Mouse (Mus musculus) ES-Bruce4 (cell line): ENCODE results near the gene Dennd4a. TPM values are rescaled to one million over a fixed set of nuclear protein-coding genes. Genes with fewer than 3 reads are reported as not detected.

Experiments
- H3K27ac ChIP-seq: 2 replicates; pipeline ENCODE4 v1.5.1; 2012; ENCODE audit warnings: low read length, inconsistent platforms; ENCODE audit not compliant: insufficient read depth
- H3K27me3 ChIP-seq: 2 replicates; pipeline ENCODE4 v1.6.1; 2012; ENCODE audit warnings: mild to moderate bottlenecking, low read length, inconsistent platforms; ENCODE audit not compliant: control insufficient read depth, poor library complexity, insufficient read depth, severe bottlenecking
- H3K36me3 ChIP-seq: 2 replicates; pipeline ENCODE4 v1.6.1; 2012; ENCODE audit warnings: inconsistent platforms, mild to moderate bottlenecking, low read length, moderate library complexity; ENCODE audit not compliant: control insufficient read depth, poor library complexity, insufficient read depth, severe bottlenecking
- H3K4me1 ChIP-seq: one replicate; pipeline ENCODE4 v1.8.1; 2011; ENCODE audit warnings: low read length; ENCODE audit not compliant: control insufficient read depth, insufficient read depth
- H3K4me3 ChIP-seq: 2 replicates; pipeline ENCODE4 v1.5.1; 2011; ENCODE audit warnings: low read depth, mild to moderate bottlenecking, low read length
- H3K9ac ChIP-seq: 2 replicates; pipeline ENCODE4 v1.6.1; 2012; ENCODE audit warnings: low read depth, mild to moderate bottlenecking, inconsistent platforms; ENCODE audit not compliant: poor library complexity, severe bottlenecking
- H3K9me3 ChIP-seq: replicated peaks from 2 replicates; pipeline ENCODE4 v1.6.1; 2012; ENCODE audit warnings: mild to moderate bottlenecking, low read length, inconsistent platforms; ENCODE audit not compliant: control insufficient read depth, poor library complexity, insufficient read depth, severe bottlenecking
- CTCF ChIP-seq: IDR thresholded peaks from one replicate; pipeline ENCODE4 v1.8.1; 2011; ENCODE audit warnings: low read depth, low read length
- EP300 ChIP-seq: IDR thresholded peaks from 2 replicates; pipeline ENCODE4 v1.6.1; 2011; ENCODE audit warnings: low read depth, low read length; ENCODE audit not compliant: insufficient read depth
- POLR2A ChIP-seq: IDR thresholded peaks from one replicate; pipeline ENCODE4 v1.8.1; 2011; ENCODE audit warnings: low read length; ENCODE audit not compliant: insufficient read depth
- polyA plus RNA-seq: library from polyadenylated mRNA; stranded (reverse); fragments of >200 nt; gene quantifications from 2 replicates; pipeline ENCODE4 v1.2.4, GENCODE M21; 2011; ENCODE audit warnings: low read depth; ENCODE audit not compliant: missing spikeins, insufficient read depth, insufficient read length

Gene Dennd4a
- polyA plus RNA-seq, 1 experiment: 8.6 TPM

- Histone ChIP-seq H3K36me3 (no peaks in the 10 kb centered on the region), H3K27ac (no peak overlapping the region), H3K9ac (no peak overlapping the region), H3K4me3 (no peak overlapping the region), H3K4me1 (no peaks in the 10 kb centered on the region), H3K9me3 (no peaks in the 10 kb centered on the region), H3K27me3 (no peaks in the 10 kb centered on the region; the same call in 1 of the 2 replicates)
- no peak for TF ChIP-seq POLR2A
- no peak for TF ChIP-seq EP300
- no peak for TF ChIP-seq CTCF
Measured at GRCm38 (mm10) chr9:64830641-64831040, 19.5 kb downstream of the Dennd4a start.

- Histone ChIP-seq H3K27me3 (no peaks in the 10 kb centered on the region; the same call in 1 of the 2 replicates), H3K9me3 (no peaks in the 10 kb centered on the region), H3K36me3 (no peaks in the 10 kb centered on the region), H3K4me1 (no peaks in the 10 kb centered on the region), H3K4me3 (no peak overlapping the region), H3K9ac (no peak overlapping the region), H3K27ac (no peak overlapping the region)
- no peak for TF ChIP-seq EP300
- TF ChIP-seq CTCF: no peak
- TF ChIP-seq POLR2A: no peak
Measured at GRCm38 (mm10) chr9:64831760-64832159, 20.6 kb downstream of the Dennd4a start.

DNA sequence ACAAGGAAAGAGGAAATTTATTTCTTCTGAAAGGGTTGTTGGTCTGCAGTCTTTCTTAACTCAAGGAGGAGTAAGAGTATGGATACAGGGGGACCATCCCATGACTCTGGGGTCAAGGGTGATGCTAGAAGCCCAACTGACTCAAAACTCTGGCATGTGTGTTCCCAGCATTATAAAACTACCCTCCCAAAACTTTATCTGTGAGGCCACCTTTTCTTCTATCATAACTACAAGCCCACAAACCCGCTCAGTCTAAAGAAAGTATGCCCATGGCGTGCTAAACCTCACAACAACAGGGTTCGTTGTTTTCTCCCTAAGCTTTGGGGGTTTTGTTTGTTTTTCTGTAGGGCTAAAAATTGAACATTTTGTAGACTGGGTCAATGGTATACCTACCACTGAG, 23.3 kb downstream of the Dennd4a start:
- Histone ChIP-seq H3K9me3 (no peaks in the 10 kb centered on the region), H3K4me3 (no peak overlapping the region), H3K27ac (no peak overlapping the region), H3K9ac (no peak overlapping the region), H3K36me3 (no peaks in the 10 kb centered on the region), H3K27me3 (no peaks in the 10 kb centered on the region; the same call in 1 of the 2 replicates), H3K4me1 (no peaks in the 10 kb centered on the region)
- TF ChIP-seq EP300 (no peak), CTCF (no peak), POLR2A (no peak)

DNA sequence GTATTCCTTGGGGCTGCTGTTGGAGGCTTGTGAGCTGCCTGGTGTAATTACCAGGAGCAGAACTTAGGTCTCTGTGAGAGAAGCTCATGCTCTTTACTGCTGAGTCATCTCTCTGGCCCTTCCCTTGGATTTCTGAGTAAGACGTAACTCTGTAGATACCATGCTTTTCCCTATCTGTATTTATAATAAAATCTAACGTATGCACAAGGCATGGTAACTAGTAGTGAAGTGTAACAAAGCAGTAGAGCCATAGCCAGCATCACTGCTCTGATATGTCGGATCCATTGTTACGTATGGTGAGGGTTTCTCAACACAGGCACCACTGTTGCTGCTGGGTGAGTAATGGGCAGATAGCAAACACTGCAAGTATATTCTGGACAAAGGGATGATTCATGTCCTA, 34.2 kb downstream of the Dennd4a start:
- H3K27ac ChIP-seq: no peak overlapping the region
- H3K9ac ChIP-seq: no peak overlapping the region
- H3K36me3 ChIP-seq: no peaks in the 10 kb centered on the region
- H3K9me3 ChIP-seq: no peaks in the 10 kb centered on the region
- no peak overlapping the region for H3K4me3 ChIP-seq
- TF ChIP-seq EP300 (no peak), POLR2A (no peak), CTCF (no peak)
- no peaks in the 10 kb centered on the region for H3K27me3 ChIP-seq
- H3K4me1 ChIP-seq: no peaks in the 10 kb centered on the region

DNA sequence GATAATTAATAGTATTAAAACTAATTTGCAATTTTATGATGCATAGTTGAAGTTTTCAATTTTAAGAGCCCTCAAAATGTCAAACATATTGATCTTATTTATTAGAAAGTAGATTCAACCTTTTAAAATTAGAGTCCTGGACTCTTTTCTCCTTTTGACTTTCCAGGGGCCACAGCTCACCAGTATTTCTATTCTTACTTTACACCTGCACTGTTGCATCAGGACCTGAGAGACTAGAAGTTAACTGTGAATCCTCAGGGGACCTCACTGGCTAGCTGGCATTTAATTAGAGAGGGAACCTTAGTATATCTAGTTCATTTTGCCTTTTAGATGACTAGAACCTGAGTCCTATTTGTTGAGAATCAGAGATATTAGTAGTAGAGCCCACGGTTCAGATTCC, 38.4 kb downstream of the Dennd4a start:
- no peaks in the 10 kb centered on the region for H3K4me1 ChIP-seq
- no peak for TF ChIP-seq POLR2A
- TF ChIP-seq CTCF: no peak
- TF ChIP-seq EP300: no peak
- H3K36me3 ChIP-seq: no peaks in the 10 kb centered on the region
- no peak overlapping the region for H3K9ac ChIP-seq
- H3K27ac ChIP-seq: no peak overlapping the region
- no peak overlapping the region for H3K4me3 ChIP-seq
- H3K9me3 ChIP-seq: no peaks in the 10 kb centered on the region
- no peaks in the 10 kb centered on the region for H3K27me3 ChIP-seq

GRCm38 (mm10) chr9:64860083-64860482, 48.9 kb downstream of the Dennd4a start:
- H3K9ac ChIP-seq: no peak overlapping the region
- no peaks in the 10 kb centered on the region for H3K9me3 ChIP-seq
- no peak for TF ChIP-seq EP300
- TF ChIP-seq POLR2A: no peak
- no peak for TF ChIP-seq CTCF
- H3K27me3 ChIP-seq: no peaks in the 10 kb centered on the region
- no peak overlapping the region for H3K4me3 ChIP-seq
- no peak overlapping the region for H3K27ac ChIP-seq
- H3K36me3 ChIP-seq: no peaks in the 10 kb centered on the region
- no peaks in the 10 kb centered on the region for H3K4me1 ChIP-seq
